Mouse (Mus musculus) G1E (cell line): ENCODE measurements around the gene Ggt6.

Experiments used
- CTCF ChIP-seq: IDR thresholded peaks from 2 replicates; pipeline ENCODE4 v1.5.1; 2012; ENCODE audit warnings: low read depth, low read length, inconsistent platforms, mixed read lengths
- GATA1 ChIP-seq: IDR thresholded peaks from 2 replicates; pipeline ENCODE4 v1.6.1; 2012; ENCODE audit warnings: borderline replicate concordance, low read length, inconsistent platforms, mixed read lengths
- POLR2AphosphoS5 ChIP-seq: IDR thresholded peaks from 2 replicates; pipeline ENCODE4 v1.6.1; 2012; ENCODE audit warnings: low read depth, low read length, inconsistent platforms; ENCODE audit not compliant: insufficient replicate concordance
- TAL1 ChIP-seq: conservative IDR thresholded peaks from 2 replicates; pipeline ENCODE4 v1.6.1; 2012; ENCODE audit warnings: low read depth, low read length, inconsistent platforms, mixed read lengths

DNA sequence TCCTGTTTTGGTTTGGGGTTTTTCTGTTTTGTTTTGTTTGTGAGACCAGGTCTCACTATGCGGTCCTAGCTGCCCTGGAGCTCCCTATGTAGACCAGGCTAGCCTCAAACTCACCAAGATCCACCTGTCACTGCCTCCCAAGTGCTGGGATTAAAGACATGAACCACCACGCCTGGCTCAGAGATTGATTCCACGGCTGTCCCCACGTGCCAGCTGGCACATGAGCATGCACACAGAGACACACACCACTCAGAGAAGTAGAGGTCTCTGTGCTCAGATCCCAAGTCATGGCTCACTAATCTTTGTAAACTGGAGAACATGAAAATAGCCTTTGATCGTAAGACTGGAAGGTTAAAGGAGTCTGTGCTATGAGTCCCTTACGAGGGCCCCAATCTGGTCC is 16.3 kb upstream of the Ggt6 start:
- TF ChIP-seq CTCF, result no peak
- TF ChIP-seq TAL1, result no peak
- no peak for TF ChIP-seq GATA1
- no peak for TF ChIP-seq POLR2AphosphoS5
